24 mouse cellular contexts compared by ENCODE assay signal in the genomic region with DNA sequence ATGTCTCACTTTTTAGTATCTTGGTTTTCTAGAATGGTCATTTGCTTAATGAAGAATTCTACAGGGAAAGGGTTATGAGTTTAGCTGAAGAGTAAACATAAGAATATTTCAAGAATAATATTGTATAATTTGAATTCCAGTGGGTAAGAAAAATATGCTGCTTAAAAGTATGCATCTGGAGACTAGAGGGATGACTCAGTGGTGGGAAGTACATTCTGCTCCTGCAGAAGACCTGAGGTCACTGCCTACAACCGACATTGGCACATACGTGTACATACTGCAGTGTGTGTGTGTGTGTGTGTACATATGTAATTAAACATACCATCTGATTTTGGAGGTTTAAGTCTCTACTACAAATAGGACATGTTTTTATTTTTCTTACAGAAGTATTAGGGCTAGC.
"Had no signal": no experiment of that assay in that cellular context is flagged by ENCODE, and none has a peak within 500 bp of the region (broad histone marks: within the 10 kb centered on the region; RNA-seq: fewer than 3 reads in every experiment).

No protein-coding gene starts in this region.

- H3K27ac ChIP-seq: limb, embryonic 10.5 days; limb, embryonic 13.5 days; liver, embryonic 12.5 days; liver, embryonic 15.5 days; lung, embryonic 15.5 days; midbrain, embryonic 10.5 days; midbrain, embryonic 13.5 days; neural tube, embryonic 13.5 days; stomach, embryonic 15.5 days had no signal

- DNase-seq: kidney, postnatal 10 days; kidney, postnatal 36 days; layer of hippocampus, postnatal 36 days; liver; lung, adult 18-20 months; lung, postnatal 10 days; lung, postnatal 36 days; retina, postnatal 1 day; right cerebral cortex, postnatal 25 days; spleen, adult 18-20 months; thymus, postnatal 36 days had no signal

- H3K4me2 ChIP-seq: kidney, embryonic 15.5 days; limb, embryonic 13.5 days; liver, embryonic 12.5 days; liver, embryonic 15.5 days; lung, embryonic 15.5 days; midbrain, embryonic 13.5 days; neural tube, embryonic 13.5 days; stomach, embryonic 15.5 days had no signal

- H3K9ac ChIP-seq: kidney, embryonic 15.5 days; limb, embryonic 13.5 days; liver, embryonic 12.5 days; liver, embryonic 15.5 days; lung, embryonic 15.5 days; midbrain, embryonic 13.5 days; neural tube, embryonic 13.5 days; stomach, embryonic 15.5 days had no signal

- H3K4me3 ChIP-seq: kidney, embryonic 15.5 days; limb, embryonic 10.5 days; limb, embryonic 13.5 days; liver, embryonic 12.5 days; liver, embryonic 15.5 days; lung, embryonic 15.5 days; megakaryocyte, embryonic 14.5 days; midbrain, embryonic 10.5 days; midbrain, embryonic 13.5 days; myocyte; neural tube, embryonic 13.5 days; stomach, embryonic 15.5 days had no signal

- H3K4me1 ChIP-seq: limb, embryonic 10.5 days; limb, embryonic 13.5 days; liver, embryonic 12.5 days; liver, embryonic 15.5 days; lung, embryonic 15.5 days; midbrain, embryonic 10.5 days; midbrain, embryonic 13.5 days; neural tube, embryonic 13.5 days; stomach, embryonic 15.5 days had no signal

- H3K36me3 ChIP-seq: kidney, embryonic 15.5 days; limb, embryonic 10.5 days; limb, embryonic 13.5 days; liver, embryonic 12.5 days; liver, embryonic 15.5 days; lung, embryonic 15.5 days; midbrain, embryonic 10.5 days; midbrain, embryonic 13.5 days; neural tube, embryonic 13.5 days; stomach, embryonic 15.5 days had no signal

- ATAC-seq: liver, embryonic 12.5 days; midbrain, embryonic 13.5 days; midbrain, embryonic 16.5 days had no signal

- H3K27me3 ChIP-seq: kidney, embryonic 15.5 days; limb, embryonic 13.5 days; liver, embryonic 12.5 days; liver, embryonic 15.5 days; lung, embryonic 15.5 days; megakaryocyte, embryonic 14.5 days; midbrain, embryonic 13.5 days; neural tube, embryonic 13.5 days; stomach, embryonic 15.5 days had no signal

- H3K9me3 ChIP-seq: kidney, embryonic 15.5 days; limb, embryonic 10.5 days; limb, embryonic 13.5 days; liver, embryonic 12.5 days; liver, embryonic 15.5 days; lung, embryonic 15.5 days; megakaryocyte, embryonic 14.5 days; midbrain, embryonic 10.5 days; midbrain, embryonic 13.5 days; neural tube, embryonic 13.5 days; stomach, embryonic 15.5 days had no signal
